Mouse (Mus musculus): ENCODE results near the gene Lbx1.

Lbx1 gene

DNA sequence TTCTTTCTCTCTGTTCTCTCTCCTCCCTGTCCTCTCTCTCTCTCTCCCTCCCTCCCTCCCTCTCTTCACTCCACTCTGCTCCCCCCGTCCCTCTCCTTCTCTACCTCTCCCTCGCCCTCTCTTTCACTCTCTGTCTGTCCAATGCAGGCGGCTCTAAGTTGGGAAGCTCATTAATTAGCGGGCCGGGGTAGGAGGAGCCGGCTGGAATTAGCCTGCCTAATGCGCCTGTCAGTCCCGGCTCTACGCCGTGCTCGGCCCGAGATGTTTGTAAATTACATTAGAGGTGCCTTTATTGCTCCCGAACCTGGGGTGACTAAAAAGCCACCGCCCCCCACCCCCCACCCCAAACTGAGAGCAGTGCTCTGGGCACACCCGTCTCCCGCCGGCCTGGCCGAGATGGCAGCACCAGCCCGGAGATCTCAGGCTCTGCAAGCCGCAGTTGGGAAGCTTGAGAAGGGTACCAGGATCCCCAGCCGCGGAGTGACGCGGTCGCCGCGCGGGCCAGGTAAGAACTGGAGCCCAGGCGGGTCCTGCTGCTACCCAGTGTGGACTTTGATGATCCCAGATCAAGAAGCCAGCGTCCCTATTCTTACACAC, at the start of gene Lbx1:
Gene Lbx1 (minus strand): TSS at position 47 of the 597 bp plus-strand sequence.
- DNase-seq: peak in 1 of 2 experiments; percentile 34

DNA sequence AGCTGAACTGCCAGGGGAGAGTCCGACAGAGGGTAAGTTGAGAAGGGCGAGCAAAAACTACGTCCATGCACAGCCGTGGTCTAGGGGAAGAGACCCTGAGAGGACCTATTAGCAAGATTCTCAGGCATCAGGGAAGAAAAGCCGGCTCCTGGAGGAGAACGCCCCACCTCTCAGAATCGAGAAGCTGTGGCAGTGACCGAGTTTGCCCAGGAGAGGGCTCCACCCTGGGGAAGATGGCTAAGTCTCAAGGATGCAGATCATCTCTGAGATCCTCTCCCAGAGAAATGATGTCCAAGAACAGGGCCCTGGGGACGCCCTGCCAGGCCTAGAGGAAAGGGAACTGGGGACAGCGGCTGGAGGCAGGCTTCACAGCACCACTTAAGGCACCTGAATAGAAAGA, 47.7 kb upstream of the Lbx1 start:
- peak; percentile 19 to 78 for DNase-seq

DNA sequence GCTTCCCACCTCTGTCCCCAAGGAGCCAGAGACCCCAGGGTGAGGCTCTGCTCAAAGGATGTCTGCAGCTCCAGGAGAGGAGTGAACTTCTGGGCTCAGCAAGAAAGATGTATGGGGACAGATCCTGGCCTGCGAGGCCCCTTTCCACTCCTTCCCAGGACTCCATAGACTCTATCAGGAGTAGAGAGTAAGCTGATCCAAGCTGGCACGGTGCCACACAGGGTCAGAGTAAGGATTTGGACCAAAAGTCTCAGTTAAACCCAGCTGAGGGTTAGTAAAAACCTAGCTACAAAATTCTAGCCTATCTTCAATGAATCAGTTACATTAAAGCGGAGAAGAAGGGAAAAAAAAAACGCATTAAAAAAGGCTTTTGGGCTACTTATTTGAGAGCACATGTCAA, 40.6 kb upstream of the Lbx1 start:
- DNase-seq: no peak

DNA sequence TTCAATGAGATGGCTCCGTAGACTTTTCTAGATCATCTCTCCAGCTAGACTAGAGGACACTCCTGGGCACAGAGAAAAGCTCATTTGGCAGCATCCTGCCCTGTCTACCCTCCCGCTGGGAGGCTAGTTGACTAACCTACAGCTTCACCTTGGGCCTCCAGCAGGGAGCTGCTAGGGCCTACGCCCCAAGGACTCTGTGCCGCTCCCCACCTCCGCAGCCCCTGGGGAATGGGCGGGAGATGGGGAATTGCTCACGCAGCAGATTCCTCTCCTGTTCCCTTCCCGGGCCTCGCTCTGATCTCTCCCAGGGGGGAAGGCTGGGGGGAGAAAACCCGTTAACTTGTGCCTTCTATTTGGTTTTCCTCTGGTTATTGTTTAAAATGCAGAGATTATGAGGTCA, 36.4 kb upstream of the Lbx1 start:
- no peak for DNase-seq

DNA sequence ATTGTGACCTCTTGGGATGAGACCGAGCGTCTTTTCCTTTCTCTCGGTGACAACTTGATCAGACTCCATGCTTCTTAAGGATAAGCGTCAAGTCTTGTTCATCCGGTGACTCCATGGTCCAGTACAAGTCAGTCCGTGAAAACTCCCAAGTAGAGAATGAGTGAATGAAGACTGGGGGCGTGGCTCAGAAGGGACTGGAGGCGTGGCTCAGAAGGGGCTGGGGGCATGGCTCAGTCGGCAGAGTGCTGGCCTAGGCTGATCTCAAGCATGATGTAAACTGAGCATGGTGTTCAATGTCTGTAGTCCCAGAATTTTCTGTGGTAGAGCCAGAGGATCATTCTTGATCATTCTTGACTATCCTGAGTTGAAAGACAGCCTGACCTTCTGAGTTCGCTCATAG, 27.4 kb upstream of the Lbx1 start:
- DNase-seq: no peak

DNA sequence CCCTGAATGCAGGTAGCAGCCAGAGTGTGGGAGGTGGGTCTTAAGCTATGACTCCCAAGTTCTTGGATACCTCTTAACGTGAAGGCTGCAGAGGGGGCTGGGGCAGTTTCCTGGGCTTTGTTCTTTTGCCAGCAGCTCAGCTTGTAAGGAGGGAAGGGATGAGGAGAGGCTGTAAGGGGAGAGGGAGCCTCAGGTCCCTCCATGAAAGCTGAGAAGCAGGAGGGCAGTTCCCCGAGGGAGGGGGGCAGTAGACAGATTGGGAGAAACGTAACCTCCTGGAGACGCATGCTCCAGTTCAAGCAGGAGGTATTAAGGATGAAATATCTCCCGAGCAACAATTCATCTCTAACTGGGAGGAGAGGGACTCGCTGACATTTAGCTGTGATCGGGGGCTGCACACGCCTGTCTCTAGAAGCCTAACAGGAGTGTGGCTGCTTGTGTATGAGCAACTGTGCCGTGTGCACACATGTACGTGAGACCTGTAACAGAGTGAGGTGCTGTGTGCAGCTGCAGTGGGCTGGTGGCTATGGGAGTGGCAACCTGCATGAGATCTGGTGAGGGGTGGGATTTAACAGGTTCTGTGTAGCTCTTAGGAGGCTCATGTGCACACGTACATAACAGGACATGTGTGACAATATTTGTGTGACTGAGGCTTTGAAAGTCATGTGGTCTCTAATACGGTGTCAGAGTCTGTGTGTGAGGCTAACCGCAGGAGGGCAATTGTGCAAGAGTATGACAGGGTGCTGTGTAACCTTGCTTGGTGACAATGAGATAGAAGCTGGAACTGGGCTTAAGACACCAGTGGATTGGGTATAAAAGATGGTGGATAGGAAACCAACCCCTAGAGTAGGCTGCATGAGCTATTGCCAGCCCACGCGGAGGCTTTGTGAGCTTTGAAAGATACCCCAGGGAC, 22.1 kb upstream of the Lbx1 start:
- DNase-seq: no peak

DNA sequence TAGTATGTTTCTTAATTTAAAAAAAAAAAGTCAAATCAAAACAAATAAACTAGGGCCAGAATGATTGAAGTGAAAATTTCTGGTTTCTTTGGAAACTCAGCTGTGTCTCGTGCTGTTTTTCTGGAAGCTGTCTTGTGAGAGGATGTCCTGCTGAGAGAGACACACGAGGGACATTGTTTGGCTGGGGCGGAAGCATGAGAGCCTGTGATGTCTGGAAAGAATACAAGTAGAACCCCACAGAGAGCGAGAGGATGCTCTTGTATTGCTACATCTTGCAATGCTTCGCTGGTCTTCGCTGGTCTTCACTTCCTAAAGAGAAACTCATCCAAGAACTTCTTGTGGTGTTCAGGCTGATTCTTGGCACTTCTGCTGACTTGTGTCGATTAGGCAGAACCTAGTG, 19.2 kb upstream of the Lbx1 start:
- no peak for DNase-seq

DNA sequence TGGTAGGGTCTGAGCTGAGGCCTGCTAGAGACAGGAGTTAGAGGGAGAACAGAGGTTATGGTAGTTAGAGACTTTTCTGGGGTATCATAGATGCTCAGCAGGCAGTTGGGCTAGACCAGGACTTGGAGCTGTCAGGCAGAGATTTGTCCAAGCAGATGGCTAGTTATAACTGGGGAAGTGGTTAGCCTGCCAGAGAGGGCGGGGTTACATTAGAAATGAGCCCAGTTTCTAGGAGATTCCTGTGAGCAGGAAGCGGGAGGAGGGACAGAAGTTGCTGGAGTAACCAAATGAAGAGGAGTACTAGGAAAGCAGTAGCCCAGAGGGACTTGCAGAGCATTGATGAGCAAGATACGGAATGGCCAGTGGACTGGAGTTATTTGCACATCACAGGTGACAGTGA, 16.8 kb upstream of the Lbx1 start:
- DNase-seq: no peak

DNA sequence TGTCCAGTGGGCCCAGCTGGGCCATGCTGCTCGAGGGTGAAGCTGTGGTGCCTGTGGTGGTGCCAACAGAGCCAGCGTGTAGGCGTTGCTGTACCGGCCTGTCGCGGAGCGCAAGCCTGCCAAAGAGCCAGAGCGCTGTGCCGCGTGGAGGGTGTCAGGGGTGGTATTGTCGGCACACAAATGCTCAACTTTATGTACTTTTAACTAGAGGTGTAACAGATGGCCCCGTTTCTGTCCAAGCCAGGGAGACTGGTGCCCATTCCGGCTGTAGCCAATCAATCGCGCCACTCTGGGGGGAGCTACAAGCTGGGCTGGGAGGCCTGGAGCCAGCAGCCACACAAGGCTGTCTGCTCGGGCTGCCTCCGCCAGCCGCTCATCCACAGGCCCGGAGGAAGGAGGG, 13.1 kb upstream of the Lbx1 start:
- DNase-seq: no peak

DNA sequence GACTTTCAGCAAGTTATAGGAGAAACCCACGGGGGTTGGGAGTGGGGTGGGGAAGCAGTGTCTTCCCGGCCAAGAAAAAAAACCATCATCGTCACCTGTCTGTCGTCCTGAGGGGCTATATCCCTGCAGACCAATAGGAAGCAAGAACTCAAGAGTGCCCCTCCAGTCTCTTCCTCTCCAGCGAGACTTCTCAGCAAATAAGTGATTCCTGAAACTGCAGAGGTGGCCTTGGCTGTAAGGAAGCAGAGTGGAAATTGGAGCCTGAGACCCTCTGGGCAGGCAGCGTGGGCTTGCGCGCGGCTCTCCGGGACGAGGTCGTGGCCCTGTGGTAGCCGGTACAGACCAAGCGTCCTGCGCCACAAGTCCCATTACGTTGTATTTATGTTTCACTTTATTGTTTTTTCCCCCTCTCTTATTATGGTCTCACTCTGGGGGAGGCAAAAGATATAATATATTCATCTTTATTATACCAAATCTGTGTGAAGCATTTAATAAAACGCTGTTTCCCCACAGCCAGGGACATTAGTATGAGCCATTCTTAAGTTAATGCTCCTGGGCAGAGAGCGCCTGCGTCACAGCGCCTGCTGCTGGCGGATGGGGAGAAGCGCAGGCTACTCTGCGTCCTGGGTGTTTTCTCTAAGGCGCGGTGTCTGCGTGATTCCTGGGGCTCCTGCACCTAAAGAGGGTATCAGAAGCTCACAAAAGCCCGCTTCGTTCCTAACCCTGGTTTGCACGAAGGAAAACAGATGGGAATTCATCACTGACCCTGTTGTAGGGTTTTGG, 8.5 kb upstream of the Lbx1 start:
- DNase-seq: peak in 1 of 2 experiments; percentile 64

DNA sequence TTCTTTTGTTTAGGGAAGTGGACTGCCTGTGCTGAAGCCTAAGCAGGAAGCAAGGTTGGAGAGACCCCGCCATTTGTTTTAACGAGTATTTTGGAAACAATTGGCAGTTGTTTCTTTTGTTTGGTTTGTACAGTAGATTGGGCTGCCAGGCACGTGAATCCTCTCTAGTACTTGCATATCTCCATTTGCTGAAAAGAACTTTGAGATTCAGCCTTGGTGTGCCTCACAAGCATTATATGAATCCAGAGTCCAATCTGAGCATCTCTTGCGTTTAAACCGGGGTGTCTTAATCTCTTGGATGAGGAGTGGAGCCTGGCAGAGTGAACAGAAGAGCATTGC, 7.6 kb upstream of the Lbx1 start:
- DNase-seq: no peak

DNA sequence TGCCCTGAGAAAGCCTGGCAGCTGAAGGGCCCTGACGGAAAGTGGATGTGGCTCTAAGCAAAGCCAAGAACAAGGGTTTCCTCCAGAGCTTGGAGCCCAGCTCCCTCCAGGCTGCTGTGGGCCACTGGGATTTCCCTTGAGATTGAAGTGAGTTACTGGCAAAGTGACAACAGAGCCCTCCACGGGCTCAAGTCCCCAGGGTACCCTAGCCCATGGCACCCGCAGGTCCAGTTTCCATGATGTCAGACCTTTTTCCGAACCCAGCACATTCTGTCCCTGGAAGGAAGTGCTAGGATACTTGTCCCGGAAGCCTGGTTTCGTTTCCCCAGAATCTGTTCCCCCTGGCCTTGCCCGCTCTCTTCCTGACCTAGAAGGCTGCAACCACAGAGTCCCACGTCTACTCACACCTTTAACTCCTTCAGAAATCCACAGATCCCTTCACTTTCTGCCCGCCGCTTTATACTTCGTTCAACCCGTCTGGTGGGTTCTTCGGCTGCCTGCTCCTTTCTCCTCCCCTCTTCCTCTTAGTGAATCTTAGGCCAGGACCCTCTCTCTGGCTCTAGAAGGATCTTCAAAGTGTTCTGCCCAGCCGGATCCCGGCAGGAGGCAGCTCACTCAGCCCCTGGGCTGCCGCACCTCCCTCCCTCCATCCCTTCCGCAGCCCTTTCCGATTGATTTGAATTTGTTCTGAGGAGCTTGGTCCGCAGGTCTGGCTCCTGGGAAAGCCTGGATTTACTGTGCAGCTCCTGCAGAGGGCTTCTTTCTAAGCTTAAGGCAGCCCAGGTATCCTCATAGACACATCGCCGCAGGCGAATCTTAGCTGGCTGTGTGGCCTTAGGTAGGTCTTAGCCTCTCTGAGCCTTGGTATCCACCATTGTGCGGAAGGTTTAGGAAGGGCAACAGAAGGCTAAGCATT, 7.0 kb upstream of the Lbx1 start:
- DNase-seq: peak in 1 of 2 experiments; percentile 17

DNA sequence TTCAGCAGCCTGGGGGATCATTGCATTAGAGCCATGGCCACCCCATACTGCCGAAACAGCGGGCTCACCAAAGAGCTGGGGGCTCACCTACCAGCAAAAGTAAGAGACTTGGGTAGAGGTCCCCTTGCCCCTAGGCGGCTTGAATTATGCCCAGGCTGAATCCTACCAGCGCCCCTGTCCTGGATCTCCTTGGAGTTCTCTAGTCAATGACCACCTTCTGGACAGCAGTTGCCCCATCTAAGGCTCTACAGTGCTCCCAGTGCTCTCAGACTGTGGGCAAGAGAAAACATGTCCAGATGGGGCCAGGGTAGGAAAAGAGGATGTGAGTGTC, 6.4 kb upstream of the Lbx1 start:
- no peak for DNase-seq

DNA sequence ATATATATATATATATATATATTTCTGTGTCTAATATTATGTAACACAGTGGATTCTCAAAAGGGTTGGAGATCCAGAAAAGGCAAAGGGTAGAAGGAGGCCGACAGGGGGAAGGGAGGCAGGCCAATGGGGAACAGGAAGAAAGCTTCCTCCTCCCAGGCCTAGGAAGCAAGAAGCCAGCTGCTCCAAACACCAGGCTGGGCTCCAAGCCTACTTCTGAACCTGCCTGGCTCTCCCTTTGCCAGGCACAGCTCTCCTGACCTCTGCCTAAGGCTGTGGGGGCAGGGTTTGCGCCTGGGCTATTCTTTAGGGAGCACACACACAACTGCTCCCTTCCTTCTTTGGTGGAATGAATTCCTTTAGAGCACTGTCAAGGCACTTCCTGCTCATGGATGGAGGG, 4.4 kb upstream of the Lbx1 start:
- no peak for DNase-seq

DNA sequence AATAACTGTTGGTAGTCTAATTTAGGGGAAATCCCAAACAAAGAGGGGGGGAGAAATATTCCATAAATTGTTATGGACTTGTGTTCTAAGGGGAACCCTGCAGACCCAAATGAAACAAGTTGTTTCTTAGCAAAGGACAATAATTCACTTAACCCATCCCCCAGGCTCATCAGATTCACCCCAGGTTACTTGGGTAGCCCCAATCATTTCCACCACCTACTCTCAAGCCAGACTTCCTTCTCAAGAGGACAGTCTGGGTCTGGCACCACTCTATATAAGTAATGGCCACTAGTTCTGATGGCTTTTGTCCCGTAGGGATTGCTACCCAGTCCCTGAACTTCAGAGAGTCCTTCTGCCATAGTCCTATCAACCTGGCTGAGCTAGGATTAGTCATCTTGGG, 3.6 kb upstream of the Lbx1 start:
- DNase-seq: no peak

DNA sequence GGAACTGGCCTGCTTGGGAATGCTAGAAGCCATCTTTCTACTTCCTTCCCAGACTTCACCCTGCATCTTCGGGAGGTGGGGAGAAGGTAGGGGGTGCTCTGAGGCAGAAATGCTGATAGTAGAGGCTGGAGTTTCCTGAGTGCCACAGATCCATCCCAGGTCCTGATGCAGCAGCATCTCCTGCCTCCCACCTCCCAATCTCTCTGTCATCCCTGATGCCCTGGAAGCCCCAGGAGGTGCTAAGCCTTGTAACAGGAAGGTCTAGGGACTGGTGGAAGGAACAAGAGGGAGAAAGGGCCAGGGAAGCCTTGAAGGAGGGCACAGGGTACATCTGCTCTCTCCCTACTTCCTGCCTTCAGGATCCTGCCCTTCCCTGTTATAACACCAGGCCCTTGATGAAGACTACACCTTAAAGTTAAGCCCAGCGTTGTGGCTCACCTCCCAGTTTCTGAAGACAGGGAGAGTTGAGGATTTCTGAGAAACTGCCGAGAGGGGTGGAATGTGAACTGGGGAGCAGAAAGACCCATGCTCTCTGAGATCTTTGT, 2.1 kb upstream of the Lbx1 start:
- DNase-seq: no peak

DNA sequence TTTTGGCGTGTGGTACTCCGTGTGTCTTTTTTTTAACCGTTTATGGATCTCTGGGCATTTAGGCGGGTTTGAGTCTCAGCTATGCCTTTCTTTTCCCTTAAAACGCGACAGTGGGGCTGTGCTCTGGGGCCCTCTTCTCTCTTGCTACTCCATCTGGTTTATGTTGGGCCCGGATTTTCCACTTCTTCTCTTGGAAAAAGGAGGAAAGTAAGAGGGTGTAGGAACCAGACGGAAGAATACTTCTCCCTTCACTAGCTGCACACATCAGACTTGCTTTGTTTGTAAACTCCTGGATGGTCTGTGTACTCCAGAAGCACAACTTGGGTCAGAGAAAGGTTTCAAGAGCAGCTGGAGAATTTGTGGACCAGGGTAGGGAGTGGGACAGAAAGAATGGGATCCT, 1.5 kb upstream of the Lbx1 start:
- no peak for DNase-seq

DNA sequence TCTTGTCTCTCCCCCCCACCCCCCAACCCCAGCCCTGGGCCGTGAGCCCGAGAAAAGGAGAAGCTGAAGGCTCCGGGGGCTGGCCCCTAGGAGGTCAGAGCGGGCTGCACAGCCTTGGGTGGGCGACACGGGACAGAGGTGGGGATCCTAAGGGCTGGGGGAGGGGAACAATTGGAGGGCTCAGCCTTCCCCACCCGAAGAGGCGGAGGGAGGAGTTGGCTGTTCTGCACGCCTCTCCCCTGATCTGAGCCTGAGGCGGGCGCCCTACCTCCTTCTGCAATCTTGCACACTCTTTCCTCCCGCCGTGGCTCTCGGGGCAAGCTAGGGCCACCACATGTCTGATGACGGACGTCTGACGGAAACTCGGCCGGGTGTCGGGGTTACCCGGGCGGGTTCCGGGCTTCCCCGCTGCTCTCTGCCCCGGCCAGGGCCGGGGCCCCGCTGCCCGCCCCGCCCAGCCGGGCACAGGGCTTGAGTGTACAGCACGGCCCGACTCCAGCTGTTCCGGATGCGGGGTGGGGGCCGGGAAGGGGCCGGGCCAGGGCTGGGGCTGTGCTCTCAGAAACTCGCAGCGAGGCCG, 841 bp upstream of the Lbx1 start:
- peak in 1 of 2 experiments; percentile 44 for DNase-seq

DNA sequence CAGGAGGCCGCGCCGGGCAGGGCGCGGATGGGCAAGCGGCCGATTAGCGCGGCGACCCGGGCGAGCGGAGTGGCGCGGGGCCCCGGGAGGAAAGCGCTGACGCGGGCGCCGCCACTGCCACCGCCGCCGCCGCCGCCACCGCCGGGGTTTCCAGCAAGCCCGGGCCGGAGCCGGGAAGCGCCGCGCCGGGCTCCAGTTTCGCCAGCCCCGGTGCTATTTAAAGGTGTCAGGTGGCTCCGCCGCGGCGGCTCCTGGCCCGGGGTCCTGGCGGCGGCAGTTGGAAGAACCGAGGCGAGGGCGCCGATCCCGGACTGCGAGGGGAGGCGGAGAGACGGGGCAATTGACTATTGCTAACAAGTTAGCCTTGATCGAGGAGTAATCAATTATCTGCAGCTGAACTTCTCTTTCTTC, 276 bp downstream of the Lbx1 start:
- peak in 1 of 2 experiments; percentile 45 for DNase-seq

DNA sequence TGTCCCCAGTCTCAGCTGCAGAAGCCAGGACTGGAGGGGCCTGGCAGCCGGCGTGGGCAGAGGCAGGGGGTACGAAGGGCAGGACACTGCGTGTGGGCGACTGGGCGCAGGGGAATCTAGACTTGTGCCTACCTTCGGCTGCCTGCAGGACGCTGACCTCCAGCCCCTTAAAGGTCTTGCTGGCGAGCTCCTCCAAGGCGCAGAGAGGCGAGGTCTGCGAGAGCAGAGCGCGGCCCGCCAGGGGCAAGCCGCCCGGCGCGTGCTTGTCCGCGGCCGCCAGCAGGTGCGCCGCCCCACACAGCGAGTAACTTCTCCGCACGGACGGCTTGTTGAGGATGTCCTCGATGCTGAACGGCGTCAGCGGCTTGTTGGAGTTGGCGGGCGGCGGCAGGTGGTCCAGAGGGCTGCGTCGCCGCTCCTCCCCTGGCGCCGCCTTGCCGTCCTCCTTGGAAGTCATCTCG, 811 bp downstream of the Lbx1 start:
- peak in 1 of 2 experiments; percentile 22 for DNase-seq

DNA sequence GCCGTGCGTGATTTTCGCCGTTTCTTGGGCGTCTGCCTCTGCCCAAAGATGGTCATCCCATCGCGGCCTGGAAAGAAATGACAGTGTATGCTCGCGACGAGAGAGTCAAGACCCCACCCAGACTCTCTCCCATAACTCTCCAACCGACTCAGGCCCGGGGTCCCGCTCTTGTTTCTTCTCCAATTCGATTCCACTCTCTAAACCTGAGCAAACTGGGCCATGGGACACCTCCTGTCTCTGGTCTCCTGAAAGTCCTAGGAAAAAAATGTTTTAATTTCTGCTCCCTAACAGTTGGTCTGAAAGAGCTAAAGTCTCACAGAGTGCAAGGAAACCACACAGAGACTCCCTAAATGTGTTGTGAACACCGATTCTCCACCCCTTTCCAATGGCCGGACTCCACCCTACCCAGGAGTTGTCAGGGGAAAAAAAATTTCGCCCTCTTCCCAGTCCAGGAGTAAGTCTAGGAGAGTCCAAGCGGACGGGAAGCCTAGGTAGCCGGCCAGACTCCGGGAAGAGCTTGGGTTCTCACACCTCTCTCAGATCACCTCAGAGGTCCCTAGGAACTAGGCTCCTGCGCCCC, 1.3 kb downstream of the Lbx1 start:
- DNase-seq: peak in 1 of 2 experiments; percentile 11

All from kidney, postnatal 36 days (tissue).